Mouse (Mus musculus) limb, embryonic 11.5 days (tissue): ENCODE data around the gene Ddx18. TPM values are rescaled to one million over a fixed set of nuclear protein-coding genes. Genes with fewer than 3 reads are reported as not detected.

Experiments
- ATAC-seq: fragments of 200-750 bp; cut with Nextera tagmentation; 2 replicates; pipeline ENCODE4 v1.8.0; 2017; ENCODE audit warnings: low read depth; ENCODE audit not compliant: insufficient number of reproducible peaks, low FRiP score, low TSS enrichment
- DNase-seq: peaks from one replicate; pipeline ENCODE4 v3.0.0-alpha.2; 2015; ENCODE audit warnings: low spot score
- H3K27ac ChIP-seq: fragments of 300-500 bp; sonication (generic); replicated peaks from 2 replicates; pipeline ENCODE4 v1.5.1; 2014; ENCODE audit warnings: low read depth, mild to moderate bottlenecking, low read length
- H3K27me3 ChIP-seq: fragments of 300-500 bp; sonication (generic); 2 replicates; pipeline ENCODE4 v1.6.1; 2014; ENCODE audit warnings: mild to moderate bottlenecking, low read length, mixed read lengths; ENCODE audit not compliant: control insufficient read depth, insufficient read depth
- H3K36me3 ChIP-seq: fragments of 300-500 bp; sonication (generic); 2 replicates; pipeline ENCODE4 v1.6.1; 2014; ENCODE audit warnings: mild to moderate bottlenecking, low read length, moderate library complexity, mixed read lengths; ENCODE audit not compliant: control insufficient read depth, insufficient read depth
- H3K4me1 ChIP-seq: fragments of 300-500 bp; sonication (generic); 2 replicates; pipeline ENCODE4 v1.6.1; 2014; ENCODE audit warnings: low read length, mixed read lengths; ENCODE audit not compliant: control insufficient read depth, insufficient read depth
- H3K4me2 ChIP-seq: fragments of 300-500 bp; sonication (generic); 2 replicates; pipeline ENCODE4 v1.6.1; 2014; ENCODE audit warnings: low read depth, mild to moderate bottlenecking, moderate library complexity; ENCODE audit not compliant: severe bottlenecking
- H3K4me3 ChIP-seq: fragments of 300-500 bp; sonication (generic); 2 replicates; pipeline ENCODE4 v1.5.1; 2014; ENCODE audit warnings: low read depth, low read length
- H3K9ac ChIP-seq: fragments of 300-500 bp; sonication (generic); 2 replicates; pipeline ENCODE4 v1.6.1; 2014; ENCODE audit warnings: mild to moderate bottlenecking, low read length
- H3K9me3 ChIP-seq: fragments of 300-500 bp; sonication (generic); 2 replicates; pipeline ENCODE4 v1.6.1; 2016; ENCODE audit warnings: low read length; ENCODE audit not compliant: control insufficient read depth
- WGBS: fragments of 180-500 bp; shearing (Covaris S2); extraction: QIAGEN DNeasy Blood & Tissue Kit; methylation state at CpG from one replicate; pipeline ENCODE4 v1.1.7; 2014; 5-methylcytosine and 5-hydroxymethylcytosine counted together
- polyA plus RNA-seq: library from polyadenylated mRNA; unstranded; fragments of >200 nt; fragmentation: Nextera tagmentation; extraction: Ambion mirVana; gene quantifications from 2 replicates; pipeline ENCODE4 v1.2.1, GENCODE M21; 2014

Ddx18 gene
- polyA plus RNA-seq, 1 experiment from 2014 or later = 90.2 TPM

GRCm38 (mm10) chr1:121581133-121581855 is 13.5 kb upstream of the Ddx18 start:
- H3K27me3 ChIP-seq = no peaks in the 10 kb centered on the region
- H3K4me2 ChIP-seq = no peak overlapping the region
- DNase-seq = no peak
- 88% methylated on average over 5 of the region's 5 CpGs for WGBS
- no peak overlapping the region for H3K27ac ChIP-seq
- H3K4me1 ChIP-seq = no peaks in the 10 kb centered on the region
- no peaks in the 10 kb centered on the region for H3K36me3 ChIP-seq
- no peak overlapping the region for H3K9ac ChIP-seq
- H3K9me3 ChIP-seq = no peaks in the 10 kb centered on the region
- no peak overlapping the region for H3K4me3 ChIP-seq
- ATAC-seq = no peak

GRCm38 (mm10) chr1:121577491-121577890 is 9.7 kb upstream of the Ddx18 start:
- H3K9ac ChIP-seq = no peak overlapping the region
- ATAC-seq (no peak), DNase-seq (no peak)
- no peaks in the 10 kb centered on the region for H3K9me3 ChIP-seq
- no peaks in the 10 kb centered on the region for H3K36me3 ChIP-seq
- H3K4me1 ChIP-seq = no peaks in the 10 kb centered on the region
- no peak overlapping the region for H3K4me3 ChIP-seq
- H3K4me2 ChIP-seq = no peak overlapping the region
- 60% methylated on average over 1 of the region's 1 CpGs for WGBS
- H3K27me3 ChIP-seq = no peaks in the 10 kb centered on the region
- H3K27ac ChIP-seq = no peak overlapping the region

GRCm38 (mm10) chr1:121570522-121570921 is 2.7 kb upstream of the Ddx18 start:
- Histone ChIP-seq H3K27ac (no peak overlapping the region), H3K9me3 (no peaks in the 10 kb centered on the region), H3K9ac (no peak overlapping the region), H3K4me1 (no peaks in the 10 kb centered on the region), H3K4me3 (no peak overlapping the region), H3K27me3 (no peaks in the 10 kb centered on the region), H3K4me2 (no peak overlapping the region), H3K36me3 (no peaks in the 10 kb centered on the region)
- ATAC-seq (no peak), DNase-seq (no peak)
- 89% methylated on average over 7 of the region's 7 CpGs for WGBS

- peaks cover 26% of the 10 kb centered on the region for H3K36me3 ChIP-seq
- no peaks in the 10 kb centered on the region for H3K4me1 ChIP-seq
- WGBS = 93% methylated on average over 5 of the region's 5 CpGs
These were observed 9.9 kb downstream of the Ddx18 start for GRCm38 (mm10) chr1:121557861-121558260.

GRCm38 (mm10) chr1:121551457-121551835 is 16.3 kb downstream of the Ddx18 start:
- Histone ChIP-seq H3K4me3 (no peak overlapping the region), H3K9me3 (no peaks in the 10 kb centered on the region), H3K4me2 (no peak overlapping the region), H3K27me3 (no peaks in the 10 kb centered on the region), H3K9ac (no peak overlapping the region), H3K27ac (no peak overlapping the region), H3K36me3 (peaks cover 16% of the 10 kb centered on the region), H3K4me1 (no peaks in the 10 kb centered on the region)
- DNase-seq = no peak
- WGBS = 94% methylated on average over 7 of the region's 7 CpGs
- ATAC-seq = no peak

More at GRCm38 (mm10) chr1:121557861-121558260, 9.9 kb downstream of the Ddx18 start:
- Histone ChIP-seq H3K4me3 (no peak overlapping the region), H3K27ac (no peak overlapping the region), H3K9ac (no peak overlapping the region), H3K9me3 (no peaks in the 10 kb centered on the region), H3K4me2 (no peak overlapping the region), H3K27me3 (no peaks in the 10 kb centered on the region)
- no peak for ATAC-seq
- no peak for DNase-seq

- H3K4me2 ChIP-seq = no peak overlapping the region
- H3K27ac ChIP-seq = no peak overlapping the region
- H3K27me3 ChIP-seq = no peaks in the 10 kb centered on the region
- peaks cover 12% of the 10 kb centered on the region for H3K36me3 ChIP-seq
- H3K9me3 ChIP-seq = no peaks in the 10 kb centered on the region
- DNase-seq = no peak
- no peak overlapping the region for H3K4me3 ChIP-seq
- 90% methylated on average over 16 of the region's 16 CpGs for WGBS
- ATAC-seq = no peak
- H3K9ac ChIP-seq = no peak overlapping the region
- H3K4me1 ChIP-seq = no peaks in the 10 kb centered on the region
These were observed 16.9 kb downstream of the Ddx18 start for GRCm38 (mm10) chr1:121550801-121551456.

- WGBS = 73% methylated on average over 4 of the region's 4 CpGs
- DNase-seq = no peak
- Histone ChIP-seq H3K9me3 (no peaks in the 10 kb centered on the region), H3K4me1 (no peaks in the 10 kb centered on the region), H3K4me2 (no peak overlapping the region), H3K27ac (no peak overlapping the region), H3K27me3 (no peaks in the 10 kb centered on the region), H3K4me3 (no peak overlapping the region), H3K36me3 (peaks cover 3% of the 10 kb centered on the region; the same call in 1 of the 2 replicates), H3K9ac (no peak overlapping the region)
- ATAC-seq = no peak
These were observed 18.3 kb downstream of the Ddx18 start for GRCm38 (mm10) chr1:121549456-121549855.

GRCm38 (mm10) chr1:121548667-121549066 is 19.1 kb downstream of the Ddx18 start:
- 86% methylated on average over 4 of the region's 4 CpGs for WGBS
- Histone ChIP-seq H3K4me2 (no peak overlapping the region), H3K27ac (no peak overlapping the region)

More at GRCm38 (mm10) chr1:121548667-121549066, 19.1 kb downstream of the Ddx18 start:
- no peaks in the 10 kb centered on the region for H3K27me3 ChIP-seq
- H3K4me1 ChIP-seq = no peaks in the 10 kb centered on the region
- H3K36me3 ChIP-seq = 0 out of 2 replicates have a peak, but pooled peaks cover 3% of the 10 kb centered on the region
- H3K4me3 ChIP-seq = no peak overlapping the region
- no peak overlapping the region for H3K9ac ChIP-seq
- ATAC-seq (no peak), DNase-seq (no peak)
- no peaks in the 10 kb centered on the region for H3K9me3 ChIP-seq
